Mouse (Mus musculus) lung, postnatal 4 days (tissue): ENCODE measurements around the gene Ccdc82.

Source experiments
- DNase-seq, 2 experiments: peaks; one replicate each; pipeline ENCODE4 v3.0.0; 2021

Ccdc82 gene

DNA sequence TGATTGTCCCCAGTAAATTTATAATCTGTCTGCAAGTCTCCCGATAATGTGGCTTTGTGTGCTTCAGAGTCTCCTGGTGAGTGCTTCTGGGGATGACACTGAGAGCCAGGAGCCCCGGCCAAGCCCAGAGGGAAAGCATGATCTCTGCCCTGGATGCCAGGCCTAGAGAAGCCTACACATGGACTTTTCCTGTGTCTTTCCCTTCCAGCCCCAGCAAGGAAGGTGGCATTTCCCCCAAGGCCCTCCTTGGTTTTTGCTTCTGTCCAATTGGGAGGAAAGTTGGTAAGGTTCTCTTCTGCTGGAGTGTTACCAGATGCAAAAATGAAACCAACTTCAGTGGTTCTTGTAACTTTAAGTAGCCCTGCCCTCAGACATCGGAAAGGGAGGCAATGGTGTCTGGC, 53.3 kb downstream of the Ccdc82 start:
- no peak for DNase-seq

DNA sequence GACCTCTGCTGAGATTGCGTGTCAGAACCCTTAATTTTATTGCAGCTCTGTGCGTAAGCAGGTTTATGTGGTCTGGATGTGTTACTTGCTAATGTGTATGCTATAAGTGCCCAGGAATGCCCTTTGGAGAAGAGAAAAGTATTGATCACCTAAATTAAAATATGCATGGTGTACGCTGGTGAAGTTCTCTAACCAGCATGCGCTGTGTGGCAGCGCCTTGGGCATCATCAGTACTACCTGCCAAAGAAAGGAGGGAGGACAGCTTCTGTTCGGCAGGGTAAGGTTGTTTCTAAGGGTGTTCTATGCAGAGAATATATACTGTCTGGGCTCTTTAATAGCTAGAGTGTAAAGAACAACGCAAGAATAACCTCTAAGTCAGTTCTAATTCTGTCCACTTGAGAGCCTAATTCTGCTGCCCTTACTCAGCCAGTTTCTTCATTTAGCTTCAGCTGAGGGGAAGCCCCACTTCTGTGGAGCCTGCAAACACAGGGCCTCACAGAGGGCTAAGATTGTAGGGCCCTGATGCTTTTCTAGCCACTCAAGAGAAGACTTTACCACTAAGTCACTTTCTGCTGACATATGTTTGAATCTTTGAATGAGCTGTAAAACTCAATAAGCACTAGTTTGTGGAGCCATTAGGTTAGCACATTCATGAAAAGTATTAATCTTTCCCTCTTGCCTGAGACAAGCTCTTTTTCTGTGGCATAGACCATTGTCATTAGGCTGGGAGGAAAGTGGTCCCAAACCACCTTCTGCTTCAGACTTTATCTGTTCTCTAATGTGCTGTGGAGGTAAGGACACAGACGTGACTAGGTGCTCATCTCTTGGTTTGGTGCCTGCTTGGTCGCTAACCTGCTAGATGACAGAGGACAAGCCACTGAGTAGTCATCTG, 54.4 kb downstream of the Ccdc82 start:
- no peak for DNase-seq

DNA sequence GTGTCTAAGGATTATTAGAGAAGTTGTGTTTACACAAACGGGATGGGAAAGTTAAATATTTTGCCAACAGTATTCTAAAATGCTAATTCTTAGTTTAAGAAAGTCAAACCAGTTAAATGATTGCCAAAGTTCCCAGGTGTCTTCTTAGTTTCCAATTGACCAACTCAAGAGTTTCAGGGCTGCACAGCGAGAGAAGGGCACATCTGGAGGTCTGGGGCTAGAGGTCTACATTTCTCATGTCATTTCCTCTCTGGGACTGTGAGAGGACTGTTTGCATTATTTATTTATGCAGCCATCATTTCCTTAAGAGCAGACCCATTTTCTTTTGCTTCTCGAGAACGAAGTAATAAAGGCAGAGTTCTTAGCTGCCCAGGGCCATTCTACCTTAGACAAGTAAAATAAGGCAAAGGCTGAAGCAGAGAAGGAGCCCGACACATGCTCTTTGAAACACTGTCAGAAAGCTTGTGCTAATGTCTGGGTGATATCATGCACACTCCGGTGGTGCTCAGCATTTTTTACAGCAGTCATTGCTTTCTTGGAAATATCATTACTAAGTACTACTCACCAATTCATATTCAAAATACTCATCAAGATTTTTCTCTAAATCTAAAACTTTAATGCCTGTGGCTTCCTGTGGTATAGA, 55.5 kb downstream of the Ccdc82 start:
- DNase-seq = no peak

DNA sequence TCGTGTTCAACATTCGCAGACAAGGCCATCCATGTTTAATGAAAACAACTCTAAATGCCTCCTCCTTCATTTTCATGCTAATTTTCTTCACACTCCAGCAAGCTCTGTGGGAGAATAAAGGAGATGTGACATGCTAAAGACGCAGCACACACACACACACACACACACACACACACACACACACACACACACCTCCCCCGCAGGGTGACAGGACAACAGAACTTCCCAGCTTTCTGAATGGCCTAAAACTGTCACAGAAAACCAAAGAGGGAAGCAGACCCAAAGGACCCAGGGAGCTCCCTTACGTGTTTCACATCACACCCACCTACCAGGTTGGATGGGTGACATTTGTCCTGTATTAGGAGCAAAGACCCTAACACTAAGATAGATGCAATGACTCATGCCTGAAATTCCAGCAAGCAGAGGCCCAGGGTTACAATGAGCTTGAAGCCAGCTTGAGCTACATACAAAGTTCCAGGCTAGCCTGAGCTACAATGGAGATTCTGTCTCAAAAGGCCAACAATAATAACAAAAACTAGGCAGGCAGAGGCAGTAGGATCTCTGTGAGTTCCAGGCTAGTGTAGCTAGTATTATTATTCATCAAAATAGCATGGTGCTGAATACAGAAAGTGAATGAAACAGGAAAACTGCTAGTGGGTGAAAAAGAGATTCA, 56.5 kb downstream of the Ccdc82 start:
- no peak for DNase-seq

DNA sequence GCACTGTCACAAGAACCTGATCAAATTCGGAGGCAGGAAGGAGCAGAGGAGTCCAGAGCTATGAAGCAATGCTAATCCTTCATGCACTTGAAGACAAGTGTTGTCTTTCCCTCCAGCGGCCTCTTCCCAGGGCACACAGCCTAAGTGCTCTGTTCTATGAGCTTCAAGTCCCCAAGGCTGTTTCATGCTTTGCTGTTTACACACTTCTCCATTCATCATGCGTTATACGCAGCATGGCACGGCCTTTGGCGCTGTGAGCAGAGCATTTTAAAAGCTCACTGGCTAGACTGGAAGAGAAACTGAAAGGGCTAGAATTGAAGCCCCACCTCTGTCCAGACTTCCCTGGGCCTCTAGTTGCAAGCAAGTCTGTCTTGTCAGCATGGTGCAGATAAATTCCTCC, 57.2 kb downstream of the Ccdc82 start:
- peak; percentile 45 to 65 for DNase-seq

DNA sequence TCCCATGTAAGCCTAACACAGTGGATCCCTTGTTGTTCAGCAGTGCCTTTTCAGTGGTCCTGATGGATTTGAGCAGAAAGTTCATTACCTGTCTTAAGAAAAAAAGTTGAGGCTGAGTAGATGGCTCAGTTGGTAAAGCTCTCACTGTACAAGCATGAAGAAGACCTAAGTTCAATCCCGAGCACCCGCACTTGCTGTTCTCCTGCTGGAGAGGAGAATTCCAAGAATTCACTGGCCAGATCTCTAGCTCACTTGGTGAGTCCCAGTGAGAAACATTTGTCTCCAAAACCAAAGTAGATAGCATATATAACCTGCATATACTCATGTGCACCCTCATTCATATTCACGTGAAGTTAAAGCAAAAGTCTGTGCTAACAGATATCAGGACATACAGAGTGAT, 59.7 kb downstream of the Ccdc82 start:
- DNase-seq = no peak

DNA sequence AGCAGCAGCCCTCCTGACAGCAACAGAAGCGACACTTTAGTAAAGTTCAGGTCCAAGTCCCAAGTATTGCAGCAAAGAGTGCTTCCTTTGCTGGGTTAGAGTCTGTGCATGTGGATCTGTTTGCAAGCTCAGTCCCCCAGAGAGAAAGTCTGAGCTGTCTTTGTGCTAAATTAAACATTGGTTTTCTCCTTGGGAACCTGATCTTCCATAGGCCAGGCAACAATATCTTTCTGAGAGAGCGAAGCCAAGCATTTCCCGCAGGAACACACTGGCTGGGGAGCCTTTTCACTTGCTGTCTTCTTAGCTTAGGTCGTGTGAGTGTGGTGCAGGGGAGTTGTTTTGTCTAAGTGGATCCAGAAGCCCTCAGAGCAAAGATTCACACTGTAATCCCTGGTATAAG, 60.5 kb downstream of the Ccdc82 start:
- no peak for DNase-seq

DNA sequence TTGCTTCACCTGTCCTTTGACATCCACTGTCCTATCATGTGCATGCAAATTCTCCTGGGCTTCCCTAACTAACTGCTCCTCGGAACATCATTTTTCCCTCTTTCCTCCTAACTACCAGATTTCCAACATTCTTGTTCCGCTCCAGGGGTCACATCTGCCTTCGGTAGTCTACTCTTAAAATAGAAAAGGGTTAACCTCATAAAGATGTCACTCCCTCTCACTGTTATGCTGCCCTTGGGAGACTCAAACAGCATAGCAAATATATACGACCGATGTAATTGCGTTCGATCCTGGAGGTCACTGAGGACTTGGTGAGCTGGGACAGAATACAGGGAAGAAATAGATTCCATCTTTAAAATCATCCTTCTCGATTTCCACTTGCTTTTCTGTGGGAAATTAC, 62.0 kb downstream of the Ccdc82 start:
- DNase-seq = no peak

DNA sequence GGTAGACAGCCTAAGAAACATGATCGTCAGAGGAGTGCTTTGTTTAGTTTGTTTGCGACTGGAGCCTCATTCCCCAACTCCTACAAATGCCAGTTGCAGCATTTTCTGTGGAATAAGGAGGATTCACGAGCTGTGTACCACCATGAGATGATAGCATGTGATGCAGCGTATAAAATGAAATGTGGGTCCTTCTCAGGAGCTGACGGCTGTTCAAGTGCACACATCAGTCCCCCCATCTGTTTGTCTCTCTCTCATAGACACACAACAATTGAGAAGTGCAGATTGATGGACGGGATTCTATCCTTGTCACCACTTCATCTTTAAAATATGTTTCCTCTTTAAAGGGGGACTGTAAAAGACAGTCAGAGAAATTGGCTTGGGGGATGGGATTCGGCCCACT, 63.1 kb downstream of the Ccdc82 start:
- DNase-seq = no peak

DNA sequence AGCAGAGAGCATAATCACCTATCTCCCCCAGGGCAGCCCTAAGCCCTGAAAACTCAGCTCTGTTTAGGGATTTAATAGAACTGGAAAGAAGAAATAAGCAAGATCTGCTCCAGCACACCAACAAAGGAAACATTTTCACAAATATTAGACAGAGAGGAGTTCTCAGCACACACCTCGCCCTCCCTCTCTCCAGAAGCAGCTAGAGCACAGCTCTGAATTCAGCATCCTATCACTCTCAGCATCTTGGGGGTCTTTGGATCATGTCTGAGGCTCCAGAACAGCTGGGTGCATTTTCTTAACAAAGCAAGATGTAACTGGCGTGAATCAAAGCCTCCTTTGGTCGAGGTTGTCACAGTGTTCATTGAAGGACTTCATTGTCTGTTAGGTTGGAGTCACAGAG, 63.5 kb downstream of the Ccdc82 start:
- no peak for DNase-seq

DNA sequence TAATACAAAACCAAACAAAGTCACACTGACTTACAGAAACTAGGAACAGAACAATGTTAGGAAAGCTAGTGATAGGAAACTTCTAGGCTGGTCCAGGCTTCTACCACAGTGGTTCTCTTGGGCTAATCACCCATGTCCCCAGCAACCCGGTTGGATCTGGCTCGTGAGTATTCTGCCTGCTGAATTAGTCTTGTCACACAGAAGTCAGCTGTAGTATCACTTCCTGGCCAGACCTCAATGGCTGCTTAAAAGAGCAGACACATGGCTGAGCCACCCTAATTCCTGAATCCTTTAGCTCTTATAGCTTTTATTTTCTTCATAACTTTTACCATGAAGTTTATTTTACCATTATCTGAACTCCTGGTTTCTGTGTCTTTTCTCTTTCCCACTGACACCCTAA, 64.3 kb downstream of the Ccdc82 start:
- no peak for DNase-seq

DNA sequence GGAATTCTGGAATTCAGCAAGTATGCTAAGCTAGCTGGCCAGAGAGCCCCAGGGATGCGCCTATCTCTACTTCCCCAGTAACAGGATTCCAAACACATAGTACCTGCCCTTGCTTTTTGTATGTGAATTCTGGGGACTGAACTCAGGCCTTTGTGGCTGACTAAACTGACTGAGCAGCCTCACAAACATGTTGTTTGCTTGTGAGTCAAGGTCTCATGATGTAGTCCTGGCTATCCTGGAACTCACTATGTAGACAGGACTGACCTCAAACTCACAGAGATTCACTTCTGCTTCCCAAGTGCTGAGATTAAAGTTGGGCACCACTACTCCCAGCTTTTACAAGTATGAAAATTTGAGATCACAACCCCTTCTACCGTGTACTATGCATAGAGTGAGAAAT, 67.2 kb downstream of the Ccdc82 start:
- no peak for DNase-seq

DNA sequence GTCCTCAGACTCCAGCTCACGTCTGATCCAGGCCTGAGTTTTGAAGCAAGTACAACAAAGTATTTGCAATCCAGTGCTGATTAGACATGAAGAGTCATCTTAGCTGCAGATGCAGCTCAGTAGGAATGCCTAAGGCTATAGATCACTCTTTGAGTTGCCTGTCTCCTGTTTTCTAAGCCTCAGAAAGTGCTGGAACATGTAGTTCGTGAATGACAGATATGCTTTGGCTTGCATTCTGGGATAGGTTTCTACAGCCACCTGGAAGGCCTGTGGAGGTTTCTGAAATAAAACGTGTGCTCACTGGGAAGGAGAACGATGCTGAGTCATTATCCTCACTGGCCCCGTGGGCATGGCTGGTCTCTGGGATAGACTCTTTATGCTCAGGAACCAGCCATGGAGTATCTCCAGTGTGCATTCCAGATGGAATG, 67.8 kb downstream of the Ccdc82 start:
- DNase-seq = no peak

DNA sequence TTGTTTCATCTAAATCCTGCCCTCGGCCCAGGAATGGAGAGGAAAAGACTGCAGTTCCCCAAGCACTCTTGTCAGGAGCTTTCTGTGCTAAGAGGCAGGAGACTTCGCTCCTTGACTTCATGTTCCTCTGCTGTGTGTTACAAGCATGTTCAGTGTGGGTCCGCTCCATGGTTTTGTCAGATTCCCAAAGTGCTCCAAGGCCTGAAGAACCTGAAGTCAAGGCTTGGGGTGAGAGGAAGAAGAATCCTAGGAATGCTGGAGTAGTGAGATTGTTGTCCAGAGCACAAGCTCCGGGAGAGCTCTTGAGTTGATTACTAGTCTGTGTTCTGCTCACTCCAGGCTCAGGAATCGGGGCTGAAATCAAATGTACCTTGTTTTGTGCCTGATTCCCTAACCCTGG, 68.6 kb downstream of the Ccdc82 start:
- DNase-seq = peak in 1 of 2 experiments; percentile 40

DNA sequence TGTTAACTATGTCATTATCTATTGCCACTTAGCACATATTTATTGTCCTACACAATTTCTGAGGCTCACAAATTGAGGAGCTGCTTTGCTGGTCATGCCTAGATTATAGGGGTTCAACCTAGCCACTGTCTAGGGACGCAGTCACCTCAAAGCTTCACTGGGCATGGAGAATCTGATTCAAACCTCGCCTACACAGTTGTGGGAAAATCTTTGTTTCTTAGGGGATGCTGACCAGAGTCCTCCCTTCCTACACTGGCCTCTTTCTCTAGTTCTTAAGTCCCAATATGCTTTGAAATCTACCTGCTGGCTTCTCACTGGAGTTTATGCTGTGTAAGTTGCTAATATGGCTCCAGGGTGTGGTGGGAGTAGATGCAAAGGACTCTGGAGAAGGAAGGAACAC, 72.8 kb downstream of the Ccdc82 start:
- DNase-seq = no peak

DNA sequence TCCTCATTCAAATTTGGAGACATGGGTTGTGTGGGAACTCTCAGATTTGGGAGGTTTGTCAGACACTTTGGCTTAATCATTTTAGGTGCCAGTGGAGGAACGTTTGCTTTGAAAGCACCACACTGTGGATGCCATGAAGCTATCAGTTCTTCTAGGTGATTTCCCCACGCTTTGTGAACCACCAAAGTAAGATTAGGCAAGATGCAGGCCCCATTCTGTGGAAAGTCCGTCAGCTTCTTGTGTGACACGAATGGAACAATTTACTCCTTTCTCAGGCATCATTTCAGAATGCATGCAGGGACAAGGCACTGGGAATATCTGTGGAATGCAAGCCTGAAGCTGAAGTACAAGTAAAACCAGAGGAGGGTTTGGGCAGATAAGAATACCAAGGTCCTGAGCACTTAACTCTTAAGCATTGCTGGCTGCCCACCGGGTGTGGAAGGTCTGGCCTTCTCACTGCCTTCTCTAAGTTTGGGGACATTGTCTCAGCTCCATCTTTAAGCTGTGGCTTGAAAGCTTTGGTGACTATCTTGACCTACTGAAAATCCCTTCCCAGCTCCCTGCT, 74.1 kb downstream of the Ccdc82 start:
- no peak for DNase-seq

DNA sequence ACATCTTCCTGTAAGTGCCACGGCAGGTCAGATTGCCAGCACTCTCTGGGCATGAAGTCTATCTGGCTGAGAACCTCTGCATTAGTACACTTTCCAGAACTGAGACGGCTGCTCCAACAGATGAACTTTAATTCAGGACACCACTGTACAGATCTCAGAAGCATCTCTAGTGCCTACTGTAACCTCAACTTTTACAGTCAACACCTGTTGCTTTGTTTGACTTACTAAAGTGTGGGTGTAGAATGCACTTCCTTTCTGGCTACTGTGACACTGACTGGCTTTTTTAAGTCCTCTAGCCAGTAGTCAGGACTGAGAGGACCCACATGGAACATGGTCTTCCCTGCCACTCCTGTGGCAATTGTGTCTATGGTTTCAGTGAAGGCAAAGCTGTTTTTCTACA, 76.3 kb downstream of the Ccdc82 start:
- no peak for DNase-seq

DNA sequence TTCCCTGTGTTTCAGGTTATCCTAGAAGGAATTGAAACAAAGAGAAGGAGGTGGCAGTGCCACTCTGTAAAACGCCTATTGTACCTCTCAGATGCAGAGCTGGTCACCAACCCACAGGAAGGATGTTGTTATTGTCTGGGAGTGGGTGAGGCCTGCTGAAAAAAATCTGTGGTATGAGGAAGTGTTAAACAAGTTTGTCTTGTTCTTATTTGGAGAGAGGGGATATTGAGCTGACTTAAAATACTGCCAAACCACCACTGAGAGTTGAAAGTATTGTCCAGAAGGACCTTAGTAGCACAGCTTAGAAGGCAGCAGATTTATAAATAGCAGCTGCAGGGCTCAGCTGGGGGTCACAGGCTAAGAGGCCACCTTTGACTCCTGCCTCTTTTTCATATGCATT, 76.9 kb downstream of the Ccdc82 start:
- DNase-seq = peak; percentile 33 to 41
